Comparison of ENCODE assay signal across 12 mouse cellular contexts in the genomic region with DNA sequence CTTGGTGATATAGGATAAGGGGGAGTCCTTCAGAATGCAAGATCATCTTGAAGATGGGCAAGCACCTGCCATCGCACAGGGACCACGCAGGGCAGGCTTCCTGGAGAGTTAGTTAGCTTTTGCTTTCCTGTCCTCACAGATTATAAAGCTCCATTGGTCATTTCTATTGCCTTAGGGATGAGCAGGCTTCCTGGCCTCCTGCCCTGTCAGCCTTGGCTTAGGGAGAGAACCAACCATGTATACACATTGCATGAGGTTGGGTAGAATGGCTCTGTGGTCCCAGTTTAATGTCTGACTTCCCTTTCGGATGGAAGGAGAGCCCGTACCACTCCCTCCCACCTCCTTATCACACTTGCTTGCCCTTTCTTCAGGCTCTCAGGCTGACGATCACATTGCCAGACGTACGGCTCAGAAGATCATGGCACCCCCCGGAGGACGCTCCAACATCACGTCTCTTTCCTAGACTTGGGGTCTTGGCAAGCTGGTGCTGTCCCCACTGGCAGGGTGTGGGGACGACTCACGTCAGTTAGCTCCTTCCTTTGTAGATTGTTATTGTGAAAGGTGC. TPM values are rescaled to one million over a fixed set of nuclear protein-coding genes. Genes with fewer than 3 reads are reported as not detected.
"Had no signal": no experiment of that assay in that cellular context is flagged by ENCODE, and none has a peak within 500 bp of the region (broad histone marks: within the 10 kb centered on the region; RNA-seq: fewer than 3 reads in every experiment).

No protein-coding gene starts in this region.

- H3K4me2 ChIP-seq: limb, embryonic 15.5 days; liver, embryonic 13.5 days; stomach, embryonic 15.5 days had no signal

- H3K9me3 ChIP-seq: limb, embryonic 15.5 days; liver, embryonic 13.5 days; stomach, embryonic 15.5 days had no signal

- H3K27ac ChIP-seq: limb, embryonic 15.5 days; liver, embryonic 13.5 days; stomach, embryonic 15.5 days had no signal

- H3K4me3 ChIP-seq: limb, embryonic 15.5 days; liver, embryonic 13.5 days; myocyte; stomach, embryonic 15.5 days had no signal

- H3K27me3 ChIP-seq: limb, embryonic 15.5 days; liver, embryonic 13.5 days; stomach, embryonic 15.5 days had no signal

- H3K36me3 ChIP-seq: limb, embryonic 15.5 days; liver, embryonic 13.5 days; stomach, embryonic 15.5 days had no signal

- ATAC-seq: liver, postnatal 0 days had no signal

- H3K9ac ChIP-seq: limb, embryonic 15.5 days; liver, embryonic 13.5 days; liver, postnatal 0 days; stomach, embryonic 15.5 days had no signal

- DNase-seq: kidney, postnatal 10 days; kidney, postnatal 4 days; liver, embryonic 13.5 days; liver, postnatal 0 days; midbrain, embryonic 14.5 days; retina, postnatal 1 day; thymus, adult 2 months; thymus, postnatal 25 days had no signal

- H3K4me1 ChIP-seq: limb, embryonic 15.5 days; liver, embryonic 13.5 days; stomach, embryonic 15.5 days had no signal

RNA-seq across cellular contexts. Expression of gene Dpysl4, which starts 14.8 kb away (rescaled TPM):
- total RNA-seq: megakaryocyte-erythroid progenitor cell, adult 5-6 weeks had no signal
- polyA plus RNA-seq: myocyte had no signal
